Mouse (Mus musculus) c-Kit-positive CD71-positive TER-119-negative erythroid progenitor cells, embryonic 14.5 days (primary cell): ENCODE data around the gene Pla2g10.
A peak's percentile ranks its signal among the peaks of the same experiment; 100 is the strongest.
"Not testable (repeated sequence)": the region's sequence is repeated elsewhere in the genome, so short reads cannot be mapped to it uniquely, and the experiment has no call there.

Experiments
- DNase-seq: peaks from one replicate; pipeline ENCODE4 v3.0.0-alpha.2; 2013; ENCODE audit warnings: low read depth

Gene Pla2g10

DNA sequence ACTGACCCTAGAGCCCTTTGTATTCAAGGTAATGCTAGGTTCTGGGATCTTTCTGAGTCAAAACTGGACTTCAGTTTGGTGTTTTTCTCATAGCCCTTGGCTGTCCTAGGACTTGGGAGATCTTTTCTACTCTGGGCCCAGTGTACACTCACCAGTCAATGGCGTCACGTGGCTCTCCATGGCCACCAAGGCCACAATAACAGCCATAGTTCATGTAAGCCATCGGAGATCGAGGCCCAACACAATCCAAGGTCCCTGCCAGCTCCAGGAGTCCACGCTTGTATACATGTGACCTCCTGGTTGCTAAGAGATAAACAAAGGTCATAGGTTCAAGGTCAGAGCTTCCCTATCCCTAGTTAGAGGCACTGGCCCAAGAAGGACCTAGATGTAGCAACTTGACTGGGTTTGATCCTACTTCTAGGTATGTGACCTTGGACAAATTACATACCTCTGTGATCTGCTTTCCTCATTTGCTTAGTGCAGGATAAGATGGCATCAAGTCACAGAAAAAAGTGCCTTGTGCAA is 2.9 kb downstream of the Pla2g10 start:
- no peak for DNase-seq

DNA sequence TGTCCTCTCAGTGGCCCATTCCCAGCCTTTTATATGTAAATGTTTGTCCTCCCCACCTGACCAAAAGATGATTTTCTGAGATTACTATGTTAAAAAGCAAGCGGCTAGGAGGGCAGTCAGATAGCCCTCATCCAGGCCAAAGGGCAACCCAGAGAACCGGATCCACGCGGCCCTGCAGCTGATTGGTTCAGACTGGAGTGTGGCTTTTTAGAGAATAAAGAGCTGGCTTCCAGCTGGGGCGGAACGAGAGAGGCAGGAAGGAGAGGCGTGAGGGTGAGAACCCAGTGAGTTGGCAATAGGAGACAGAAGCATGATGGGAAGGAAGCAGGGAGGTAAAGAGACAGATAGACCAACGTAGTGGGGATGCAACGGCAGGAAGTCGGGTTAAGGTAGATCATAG is 7.8 kb downstream of the Pla2g10 start:
- no peak for DNase-seq

DNA sequence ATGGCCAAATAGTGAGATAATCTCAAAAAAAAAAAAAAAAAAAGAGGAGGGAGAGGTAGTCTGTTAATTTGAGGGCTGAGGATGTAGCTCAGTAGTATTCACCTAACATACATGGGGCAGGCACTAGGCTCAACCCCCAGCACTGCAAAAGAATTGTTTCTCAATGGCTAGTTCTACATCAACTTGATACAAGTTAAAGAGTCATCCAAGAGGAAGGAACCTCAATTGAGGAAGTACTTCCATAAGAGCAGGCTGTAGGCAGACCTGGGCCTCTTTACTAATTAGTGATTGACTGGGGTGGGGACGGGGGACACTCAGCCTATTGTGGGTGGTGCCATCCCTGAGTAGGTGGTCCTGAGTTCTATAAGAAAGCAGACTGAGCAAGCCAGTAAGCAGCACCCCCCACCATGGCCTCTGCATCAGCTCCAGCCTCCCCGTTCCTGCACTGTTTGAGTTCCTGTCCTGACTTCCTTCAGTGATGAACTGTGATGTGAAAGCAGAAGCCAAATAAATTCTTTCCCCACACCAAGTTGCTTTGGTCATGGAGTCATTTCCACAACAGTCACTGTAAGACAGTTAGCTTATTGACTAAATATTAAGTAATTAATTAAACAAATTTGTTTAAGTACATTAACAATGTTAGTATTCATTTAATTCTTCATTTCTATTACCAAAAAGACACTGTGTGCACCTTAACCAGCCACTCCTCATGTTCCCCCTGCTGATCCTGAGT is 13.8 kb downstream of the Pla2g10 start:
- DNase-seq: no peak

DNA sequence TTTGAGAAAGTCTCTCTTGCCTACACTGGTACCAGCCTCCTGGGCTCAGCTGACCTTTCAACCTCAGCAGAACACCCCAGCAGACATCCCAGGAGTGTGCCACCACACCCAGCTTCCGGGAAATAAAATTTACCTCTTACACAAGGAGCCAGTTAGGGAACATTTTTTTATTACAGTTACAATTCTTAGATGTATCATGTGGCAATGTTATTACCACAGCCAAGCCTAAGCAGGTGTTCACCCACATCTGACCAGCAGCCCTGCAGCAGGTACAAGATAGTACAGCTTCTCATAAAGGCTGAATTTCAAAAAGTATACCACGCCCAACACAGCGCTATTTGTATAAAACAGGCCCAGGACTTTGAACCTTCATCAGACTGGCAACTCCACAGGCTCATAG is 15.9 kb downstream of the Pla2g10 start:
- DNase-seq: no peak

DNA sequence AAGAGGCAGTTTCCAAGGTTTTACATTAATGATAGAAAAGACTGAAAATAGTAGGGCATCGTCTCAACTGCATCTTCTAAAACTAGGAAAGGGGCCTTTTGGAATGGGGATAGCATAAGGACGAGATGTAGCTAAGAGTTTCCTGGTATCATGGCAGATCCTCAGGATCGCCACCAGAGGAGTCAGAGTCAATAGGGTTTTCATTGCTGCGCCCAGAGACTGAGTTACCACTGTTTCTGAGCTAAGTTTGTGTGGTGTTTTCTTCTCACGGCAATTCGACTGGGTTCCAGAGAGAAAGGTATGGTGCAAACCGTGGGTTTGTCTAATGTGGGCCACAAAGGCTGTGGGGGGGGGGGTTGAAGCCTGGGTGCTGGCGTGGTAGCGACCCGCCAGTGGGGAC is 26.1 kb downstream of the Pla2g10 start:
- no peak for DNase-seq

DNA sequence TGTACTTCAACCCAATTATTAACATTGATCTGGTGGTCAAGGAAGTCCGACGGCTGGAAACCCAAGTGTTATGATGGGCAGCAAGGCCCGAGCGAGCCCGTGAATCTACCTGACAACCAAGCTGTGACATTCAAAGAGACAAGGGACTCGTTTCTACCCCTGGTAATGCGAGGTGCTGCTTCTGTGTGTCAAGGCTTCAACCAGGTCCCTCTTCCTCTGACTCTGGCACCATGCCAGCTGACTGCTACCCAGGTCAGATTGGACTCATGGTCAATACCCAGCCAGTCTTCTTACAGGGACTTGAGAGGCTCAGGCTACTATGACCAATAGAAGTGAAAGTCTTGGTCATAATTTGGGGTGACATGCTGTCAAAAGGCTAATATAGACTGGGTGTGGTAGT is 28.6 kb downstream of the Pla2g10 start:
- DNase-seq: no peak

DNA sequence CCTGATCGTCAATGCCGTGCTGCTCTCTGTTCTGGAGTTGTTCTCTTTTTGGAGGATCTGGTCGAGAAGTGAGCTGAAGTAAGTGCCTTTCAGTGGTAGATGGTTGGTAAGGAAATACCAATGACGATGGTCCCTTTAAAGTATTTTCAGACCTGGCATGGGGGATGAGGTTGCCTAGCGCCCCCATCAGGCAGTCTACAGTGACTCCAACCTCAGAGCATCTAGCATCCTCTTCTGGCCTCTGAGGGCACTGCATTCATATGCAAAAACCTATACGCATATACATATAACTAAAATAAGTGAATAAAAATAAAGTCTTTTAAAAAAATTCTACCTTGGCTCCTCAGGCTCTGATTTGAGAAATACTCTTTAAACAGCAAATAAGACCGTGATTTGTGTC is 31.8 kb downstream of the Pla2g10 start:
- DNase-seq: no peak

DNA sequence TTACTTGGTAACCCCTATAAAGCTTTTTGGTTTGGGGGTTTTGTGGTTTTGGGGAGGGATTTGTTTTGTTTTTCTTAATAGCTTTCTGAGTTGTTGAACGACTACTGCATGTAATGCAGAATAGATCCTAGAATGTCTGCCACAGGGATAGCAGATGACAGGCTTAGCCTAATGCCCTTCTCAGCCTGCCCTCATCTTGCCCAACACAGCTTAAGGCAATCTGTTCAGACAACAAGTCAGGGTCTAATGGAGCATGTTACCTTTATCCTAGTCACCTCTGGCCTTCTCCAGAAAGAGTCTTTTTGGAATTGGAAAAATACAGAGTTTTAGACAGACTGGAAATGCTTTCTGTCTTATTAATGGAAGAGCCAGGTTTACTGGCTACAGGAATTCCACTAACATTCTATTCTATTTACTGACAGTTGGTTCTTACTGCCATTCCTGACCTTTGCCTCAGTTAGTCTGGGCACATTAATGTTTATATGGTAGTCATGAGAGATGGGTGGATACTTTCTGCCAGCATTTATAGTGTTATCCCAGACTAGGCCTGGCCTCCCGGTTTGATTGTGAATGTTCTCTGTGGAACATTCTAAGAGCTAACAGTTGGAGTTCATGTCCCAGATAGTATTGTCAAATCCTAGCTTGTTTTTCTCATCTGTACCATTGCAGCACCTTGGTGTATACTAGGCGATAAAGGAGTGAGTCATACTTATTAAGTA is 52.0 kb downstream of the Pla2g10 start:
- no peak for DNase-seq

DNA sequence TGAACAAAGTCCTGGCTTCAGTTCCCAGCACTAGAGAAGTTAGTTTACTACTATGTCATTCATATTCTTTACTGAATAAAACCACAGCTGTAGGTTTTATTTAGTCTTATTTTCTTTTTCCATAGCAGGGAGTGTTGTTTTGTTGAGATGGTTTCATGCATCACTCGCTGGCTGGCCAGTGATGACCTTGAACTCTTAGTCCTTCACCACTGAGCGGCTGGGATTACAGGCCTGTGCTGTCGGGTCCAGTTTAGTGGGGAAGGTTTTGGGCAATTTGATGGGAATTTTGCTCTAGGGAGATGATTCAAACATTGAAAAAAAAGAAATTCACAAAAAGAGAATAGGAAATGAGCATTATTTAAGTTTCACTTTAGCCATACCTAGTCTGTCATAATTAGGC is 56.3 kb downstream of the Pla2g10 start:
- DNase-seq: no peak

DNA sequence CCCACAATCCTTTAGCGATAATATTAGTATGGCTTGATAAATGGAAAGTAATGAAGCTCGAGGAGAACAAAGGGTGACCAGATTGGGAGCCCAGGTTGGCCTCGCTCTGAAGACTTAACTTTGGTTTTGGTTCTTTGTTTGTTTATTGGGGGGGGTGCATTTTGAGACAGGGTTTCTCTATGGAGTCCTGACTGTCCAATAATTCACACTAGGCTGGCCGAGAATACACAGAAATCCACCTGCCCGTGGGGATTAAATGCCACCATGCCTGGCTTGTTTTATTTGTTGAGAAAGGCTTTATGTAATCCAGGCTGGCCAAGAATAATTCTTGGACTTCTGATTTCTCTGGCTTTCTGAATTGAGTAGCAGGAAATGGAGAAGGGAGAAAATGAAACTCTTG is 57.7 kb downstream of the Pla2g10 start:
- no peak for DNase-seq

DNA sequence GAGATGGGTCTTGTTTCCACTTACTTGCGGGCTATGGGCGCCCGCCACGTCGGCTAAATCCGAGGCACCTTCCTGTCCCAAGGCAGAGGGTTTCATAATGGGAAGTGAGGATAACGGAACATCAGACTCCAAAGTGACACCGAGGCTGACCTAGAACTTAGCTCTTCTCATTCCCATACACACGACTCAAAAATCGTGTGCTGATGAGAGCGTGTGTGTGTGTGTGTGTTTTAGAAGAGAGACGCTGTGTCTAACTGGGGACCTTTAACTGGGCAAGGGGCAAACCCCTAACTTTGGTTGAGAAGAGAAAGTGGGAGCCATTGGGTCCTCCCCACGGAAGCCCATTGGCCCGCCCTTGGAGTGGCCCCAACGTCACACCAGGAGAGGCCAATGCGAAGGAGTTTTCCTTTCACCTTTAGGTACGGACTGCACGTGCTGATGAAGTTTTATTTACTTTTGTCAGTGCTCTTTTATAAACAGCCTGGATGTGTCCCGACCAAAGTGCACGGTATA is 58.3 kb downstream of the Pla2g10 start:
- peak; percentile 84 for DNase-seq

DNA sequence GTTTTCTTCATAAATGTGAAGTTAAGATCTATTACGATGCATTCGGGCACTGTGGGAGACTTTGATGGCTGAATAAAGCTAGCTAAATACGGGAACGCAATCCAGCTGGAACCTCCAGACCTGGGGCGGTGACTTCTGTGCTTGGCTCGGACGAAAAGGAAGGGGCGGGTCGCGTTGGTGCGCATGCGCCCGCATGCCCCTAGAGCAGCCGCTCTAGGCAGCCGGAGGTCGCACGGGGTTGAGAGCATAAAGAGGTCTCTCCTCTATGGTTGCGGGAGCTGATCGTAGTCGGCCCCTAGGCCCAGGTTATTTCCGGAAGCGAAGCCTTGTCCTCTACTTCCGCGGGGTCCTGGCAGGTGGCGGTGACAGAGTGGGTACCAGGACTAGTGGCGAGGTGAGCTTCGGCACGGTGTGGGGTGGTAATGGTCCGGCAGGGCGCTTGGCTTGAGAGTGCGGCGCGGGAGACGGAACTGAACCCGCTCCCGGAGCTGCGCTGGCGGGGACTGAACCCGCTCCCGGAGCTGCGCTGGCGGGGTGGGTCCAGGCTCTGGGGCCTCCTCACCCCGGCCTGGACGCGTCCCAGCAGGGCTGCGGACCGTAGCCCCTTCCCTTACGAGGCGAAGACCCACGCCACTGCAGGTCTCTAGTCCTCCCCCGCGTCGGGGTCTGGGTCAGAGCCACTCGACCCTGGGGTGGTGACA is 58.9 kb downstream of the Pla2g10 start, which contains the start of the genes Bfar and 3110001I22Rik:
Gene Bfar, plus strand, starts transcription at position 174 of the 701 bp plus-strand sequence.
Gene 3110001I22Rik, plus strand, starts transcription at position 245 of the 701 bp plus-strand sequence.
- peak; percentile 84 for DNase-seq

DNA sequence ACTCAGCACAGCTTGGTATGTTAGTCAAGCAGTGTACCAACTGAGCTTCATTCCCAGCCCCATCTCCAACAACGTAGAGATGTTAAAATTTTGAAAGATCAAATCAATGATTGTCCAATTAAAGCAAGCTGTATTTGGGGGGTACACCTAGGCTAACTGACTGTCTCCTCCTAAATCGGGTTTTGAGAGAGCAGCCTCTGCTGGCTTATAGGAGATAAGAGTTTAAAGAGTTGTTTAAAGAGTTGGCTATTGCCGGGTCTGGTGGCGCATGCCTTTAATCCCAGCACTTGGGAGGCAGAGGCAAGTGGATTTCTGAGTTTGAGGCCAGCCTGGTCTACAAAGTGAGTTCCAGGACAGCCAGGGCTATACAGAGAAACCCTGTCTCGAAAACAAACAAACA is 59.9 kb downstream of the Pla2g10 start:
- not testable (repeated sequence) for DNase-seq

DNA sequence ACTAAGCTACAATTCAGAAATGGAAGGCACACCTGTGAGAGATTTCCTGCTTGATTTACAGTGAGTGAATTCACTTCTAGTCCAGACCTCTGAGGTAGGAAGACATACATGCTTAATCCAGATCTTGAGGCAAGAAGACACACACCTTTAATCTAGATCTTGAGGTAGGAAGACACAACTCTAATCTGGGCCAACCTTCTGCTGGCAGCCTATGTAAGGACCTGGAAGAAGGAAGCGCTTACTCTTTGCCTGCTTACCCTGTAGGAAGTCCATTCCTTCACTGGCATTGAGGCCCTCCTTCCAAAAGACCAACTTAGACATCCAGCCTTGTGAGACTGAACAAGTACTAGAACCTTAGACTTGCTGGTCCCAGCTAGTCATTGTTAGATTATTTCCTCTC is 61.5 kb downstream of the Pla2g10 start:
- no peak for DNase-seq

DNA sequence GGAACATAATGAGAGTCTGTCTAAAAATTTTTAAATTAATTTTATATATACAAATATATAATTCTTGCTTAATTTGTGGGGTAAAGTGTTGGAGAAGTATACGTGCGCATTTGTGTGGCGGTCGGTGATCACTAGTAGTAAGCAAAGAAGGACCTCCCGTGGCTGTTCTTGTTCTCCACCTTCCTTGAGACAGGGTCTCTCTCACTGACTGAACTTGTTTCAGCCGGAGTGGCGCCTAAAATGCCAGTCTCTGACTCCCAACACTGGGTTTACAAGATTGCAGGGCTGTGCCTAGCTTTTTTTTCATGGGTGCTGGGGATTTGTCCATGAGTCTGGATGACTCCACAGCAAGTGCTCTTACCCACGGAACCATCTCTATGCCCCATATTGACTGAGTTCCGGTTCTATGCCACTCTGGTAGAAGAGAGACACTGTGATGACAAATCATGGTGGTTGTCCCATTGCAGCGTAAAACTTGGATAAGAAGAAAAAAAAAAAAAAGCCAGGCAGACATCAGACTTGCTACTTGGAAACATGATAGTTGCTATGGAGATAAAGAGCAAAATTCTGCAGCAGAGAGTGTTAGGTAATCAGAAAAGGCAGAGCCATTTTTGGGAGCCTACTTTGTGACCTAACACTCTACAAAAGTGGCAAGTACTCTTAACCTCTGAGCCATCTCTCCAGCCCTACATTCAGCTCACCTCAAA is 62.2 kb downstream of the Pla2g10 start:
- DNase-seq: peak; percentile 56

DNA sequence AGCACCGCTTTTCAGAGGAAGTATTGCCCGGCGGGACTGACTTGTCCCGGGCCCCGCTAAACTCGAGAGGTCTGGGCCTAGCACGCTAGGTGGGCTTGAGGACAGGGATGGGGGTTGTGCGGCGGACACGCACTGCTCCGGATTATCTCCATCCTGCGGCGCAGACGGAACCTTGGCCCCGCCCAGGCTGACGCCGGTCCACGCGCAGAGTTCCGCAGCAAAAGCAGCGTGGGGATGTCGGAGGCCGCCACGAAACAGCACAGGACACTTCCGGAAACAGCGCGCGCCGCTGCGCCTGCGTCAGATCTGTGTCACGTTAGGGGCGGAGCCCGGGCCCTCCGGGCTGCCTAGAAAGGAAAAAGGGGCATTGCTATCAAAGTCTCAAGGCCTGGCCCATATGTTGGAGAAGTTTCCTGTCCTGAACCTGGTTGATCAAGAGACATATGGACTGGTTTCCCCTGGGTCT is 62.9 kb downstream of the Pla2g10 start, which contains the start of gene Parn:
Gene Parn, minus strand, starts transcription at position 293 of the 466 bp plus-strand sequence.
- peak; percentile 88 for DNase-seq
